Mouse (Mus musculus) heart, embryonic 10.5 days (tissue): Measurements from ENCODE around the gene Thoc3. TPM values are rescaled to one million over a fixed set of nuclear protein-coding genes. Genes with fewer than 3 reads are reported as not detected.
A peak's percentile ranks its signal among the peaks of the same experiment; 100 is the strongest.

ENCODE experiments used
- DNase-seq: peaks from one replicate; pipeline ENCODE4 v3.0.0-alpha.2; 2017; ENCODE audit warnings: low spot score
- H3K27ac ChIP-seq: fragments of 300-500 bp; sonication (generic); 2 replicates; pipeline ENCODE4 v1.5.1; 2016; ENCODE audit warnings: mild to moderate bottlenecking
- H3K27me3 ChIP-seq: fragments of 300-500 bp; sonication (generic); 2 replicates; pipeline ENCODE4 v1.6.1; 2016; ENCODE audit warnings: mild to moderate bottlenecking; ENCODE audit not compliant: poor library complexity, insufficient read depth, severe bottlenecking
- H3K36me3 ChIP-seq: fragments of 300-500 bp; sonication (generic); 2 replicates; pipeline ENCODE4 v1.6.1; 2016; ENCODE audit warnings: mild to moderate bottlenecking, moderate library complexity
- H3K4me1 ChIP-seq: fragments of 300-500 bp; sonication (generic); 2 replicates; pipeline ENCODE4 v1.6.1; 2016; ENCODE audit warnings: mild to moderate bottlenecking
- H3K4me3 ChIP-seq: fragments of 300-500 bp; sonication (generic); 2 replicates; pipeline ENCODE4 v1.5.1; 2016; ENCODE audit warnings: mild to moderate bottlenecking, moderate library complexity
- H3K9me3 ChIP-seq: fragments of 300-500 bp; sonication (generic); 2 replicates; pipeline ENCODE4 v1.6.1; 2016; ENCODE audit warnings: mild to moderate bottlenecking, moderate library complexity
- WGBS: fragments of 180-500 bp; shearing (Covaris S2); methylation state at CpG from one replicate; pipeline ENCODE4 v1.1.7; 2016; 5-methylcytosine and 5-hydroxymethylcytosine counted together
- polyA plus RNA-seq: library from polyadenylated mRNA; unstranded; fragments of >200 nt; fragmentation: Nextera tagmentation; extraction: Ambion mirVana; gene quantifications from 2 replicates; pipeline ENCODE4 v1.2.1, GENCODE M21; 2016

Thoc3 gene
- polyA plus RNA-seq, 1 experiment from 2014 or later = 141 TPM

DNA sequence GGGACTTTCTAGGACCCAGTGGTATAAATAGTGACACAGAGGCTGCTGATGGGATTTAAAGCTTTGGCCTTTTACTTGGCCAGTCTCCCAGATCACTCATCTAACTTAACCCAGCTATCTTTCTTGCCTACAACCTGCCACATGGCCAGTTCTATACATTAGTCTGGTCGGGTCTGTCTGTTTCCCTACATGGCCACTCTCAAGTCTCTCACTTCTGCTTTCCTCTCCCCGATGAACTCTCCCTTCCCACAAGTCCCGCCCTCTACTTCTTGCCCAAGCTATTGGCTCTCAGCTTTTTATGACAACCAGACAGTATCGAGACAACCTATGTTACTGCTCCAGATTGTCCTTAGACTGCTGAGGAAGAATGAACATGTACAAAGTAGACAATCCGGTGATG is 7.1 kb upstream of the Thoc3 start:
- no peaks in the 10 kb centered on the region for H3K36me3 ChIP-seq
- WGBS = 76% methylated on average over 5 of the region's 5 CpGs

GRCm38 (mm10) chr13:54474996-54475395 is 6.3 kb upstream of the Thoc3 start:
- no peaks in the 10 kb centered on the region for H3K9me3 ChIP-seq
- no peak overlapping the region for H3K4me3 ChIP-seq
- H3K36me3 ChIP-seq = no peaks in the 10 kb centered on the region
- WGBS = 60% methylated on average over 2 of the region's 2 CpGs
- peaks cover 14% of the 10 kb centered on the region for H3K27me3 ChIP-seq
- DNase-seq = no peak
- no peak overlapping the region for H3K27ac ChIP-seq
- H3K4me1 ChIP-seq = no peaks in the 10 kb centered on the region

More for the DNA sequence above, 7.1 kb upstream of the Thoc3 start:
- Histone ChIP-seq H3K27ac (no peak overlapping the region), H3K4me1 (no peaks in the 10 kb centered on the region), H3K4me3 (no peak overlapping the region), H3K9me3 (no peaks in the 10 kb centered on the region), H3K27me3 (peaks cover 17% of the 10 kb centered on the region)
- no peak for DNase-seq

DNA sequence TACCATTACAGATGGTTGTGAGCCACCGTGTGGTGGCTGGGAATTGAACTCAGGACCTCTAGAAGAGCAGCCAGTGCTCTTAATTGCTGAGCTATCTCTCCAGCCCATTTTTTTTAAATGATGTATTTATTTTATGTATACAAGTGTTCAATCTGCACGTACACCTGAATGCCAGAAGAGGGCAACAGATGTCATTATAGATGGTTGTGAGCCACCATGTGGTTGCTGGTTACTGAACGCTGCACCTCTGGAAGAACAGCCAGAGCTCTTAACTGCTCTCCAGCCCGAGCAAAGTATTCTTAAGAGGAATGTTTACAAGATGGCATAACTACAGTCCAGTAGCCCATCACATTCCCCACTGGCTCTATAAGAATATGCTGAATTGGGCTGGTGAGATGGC is 3.3 kb upstream of the Thoc3 start:
- H3K27me3 ChIP-seq = peaks cover 5% of the 10 kb centered on the region; the same call in 1 of the 2 replicates
- H3K27ac ChIP-seq = no peak overlapping the region
- H3K9me3 ChIP-seq = no peaks in the 10 kb centered on the region
- H3K36me3 ChIP-seq = peaks cover 8% of the 10 kb centered on the region
- 77% methylated on average over 4 of the region's 4 CpGs for WGBS
- H3K4me3 ChIP-seq = no peak overlapping the region
- H3K4me1 ChIP-seq = peaks cover 9% of the 10 kb centered on the region
- DNase-seq = no peak

GRCm38 (mm10) chr13:54469012-54469354 is 334 bp upstream of the Thoc3 start:
- peaks cover 9% of the 10 kb centered on the region for H3K4me1 ChIP-seq
- H3K27me3 ChIP-seq = no peaks in the 10 kb centered on the region; the same call in 1 of the 2 replicates
- H3K27ac ChIP-seq = peak overlapping the region; percentile 94
- WGBS = 13% methylated on average over 4 of the region's 4 CpGs
- no peak for DNase-seq
- peaks cover 38% of the 10 kb centered on the region for H3K36me3 ChIP-seq
- H3K9me3 ChIP-seq = no peaks in the 10 kb centered on the region
- peak overlapping the region; percentile 99 for H3K4me3 ChIP-seq

DNA sequence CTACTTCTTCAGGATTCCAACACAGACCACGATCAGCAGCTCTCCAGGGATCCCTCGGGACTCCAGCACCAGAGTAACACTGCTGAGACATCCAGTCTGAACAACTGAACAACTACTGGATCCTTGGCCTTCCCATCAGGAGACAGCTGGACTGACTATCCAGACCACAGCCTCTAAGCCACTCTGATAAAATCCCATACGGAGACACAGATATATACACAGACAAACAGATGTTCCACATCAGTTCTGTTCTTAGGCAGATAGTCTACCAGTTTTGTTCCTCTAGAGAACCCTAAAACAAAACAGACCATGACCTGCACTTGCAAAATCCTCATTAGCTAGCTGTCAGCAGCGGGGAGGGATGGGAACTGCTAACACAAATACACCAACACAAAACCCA is 9.4 kb downstream of the Thoc3 start:
- Histone ChIP-seq H3K4me1 (no peaks in the 10 kb centered on the region), H3K4me3 (no peak overlapping the region), H3K27me3 (no peaks in the 10 kb centered on the region), H3K27ac (no peak overlapping the region), H3K9me3 (no peaks in the 10 kb centered on the region), H3K36me3 (peaks cover 97% of the 10 kb centered on the region)
- no peak for DNase-seq
- WGBS = 87% methylated on average over 4 of the region's 4 CpGs

- Histone ChIP-seq H3K4me3 (no peak overlapping the region), H3K27ac (no peak overlapping the region), H3K27me3 (no peaks in the 10 kb centered on the region), H3K36me3 (peaks cover 78% of the 10 kb centered on the region), H3K4me1 (no peaks in the 10 kb centered on the region), H3K9me3 (no peaks in the 10 kb centered on the region)
- DNase-seq = no peak
- WGBS = 74% methylated on average over 2 of the region's 2 CpGs
These were observed 11.6 kb downstream of the Thoc3 start for GRCm38 (mm10) chr13:54457062-54457461.

DNA sequence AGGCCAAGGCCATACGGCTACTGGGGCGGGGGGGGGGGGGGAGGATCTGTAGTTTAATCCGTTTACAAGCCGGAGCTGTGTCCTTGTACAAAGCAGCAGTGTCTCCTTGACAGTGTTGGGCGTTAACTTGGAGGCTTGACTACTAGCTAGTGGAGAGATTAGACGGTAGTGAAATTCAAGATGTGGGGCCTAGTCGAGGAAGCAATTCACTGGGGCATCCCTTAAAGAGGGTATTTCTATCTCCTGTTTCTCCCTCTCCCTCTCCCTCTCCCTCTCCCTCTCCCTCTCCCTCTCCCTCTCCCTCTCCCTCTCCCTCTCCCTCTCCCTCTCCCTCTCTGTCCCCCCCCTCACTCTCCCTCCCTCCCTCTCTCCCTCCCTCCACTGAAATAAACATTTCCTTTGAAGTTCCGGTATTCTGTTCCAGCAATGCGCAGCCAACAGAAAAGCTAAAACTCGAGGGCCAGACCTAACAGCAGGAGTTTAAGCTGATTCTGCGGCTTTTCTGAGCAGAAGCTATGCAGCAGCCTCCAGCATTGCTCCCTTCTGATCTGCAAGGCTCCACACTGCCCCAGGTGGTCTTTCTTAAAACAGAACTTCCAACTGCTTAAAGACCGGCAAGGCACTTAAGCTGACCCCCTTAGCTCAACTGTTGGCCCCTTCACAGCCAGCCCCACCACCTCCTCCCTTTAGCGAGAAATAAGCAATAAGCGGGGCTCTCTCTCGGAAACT is 21.0 kb downstream of the Thoc3 start:
- H3K27me3 ChIP-seq = peaks cover 9% of the 10 kb centered on the region; the same call in 1 of the 2 replicates
- 2% methylated on average over 15 of the region's 15 CpGs for WGBS
- DNase-seq = peak; percentile 79
- no peaks in the 10 kb centered on the region for H3K9me3 ChIP-seq
- H3K27ac ChIP-seq = no peak overlapping the region
- H3K4me1 ChIP-seq = peaks cover 13% of the 10 kb centered on the region; the same call in 1 of the 2 replicates
- peak overlapping the region; percentile 37 for H3K4me3 ChIP-seq
- no peaks in the 10 kb centered on the region for H3K36me3 ChIP-seq

DNA sequence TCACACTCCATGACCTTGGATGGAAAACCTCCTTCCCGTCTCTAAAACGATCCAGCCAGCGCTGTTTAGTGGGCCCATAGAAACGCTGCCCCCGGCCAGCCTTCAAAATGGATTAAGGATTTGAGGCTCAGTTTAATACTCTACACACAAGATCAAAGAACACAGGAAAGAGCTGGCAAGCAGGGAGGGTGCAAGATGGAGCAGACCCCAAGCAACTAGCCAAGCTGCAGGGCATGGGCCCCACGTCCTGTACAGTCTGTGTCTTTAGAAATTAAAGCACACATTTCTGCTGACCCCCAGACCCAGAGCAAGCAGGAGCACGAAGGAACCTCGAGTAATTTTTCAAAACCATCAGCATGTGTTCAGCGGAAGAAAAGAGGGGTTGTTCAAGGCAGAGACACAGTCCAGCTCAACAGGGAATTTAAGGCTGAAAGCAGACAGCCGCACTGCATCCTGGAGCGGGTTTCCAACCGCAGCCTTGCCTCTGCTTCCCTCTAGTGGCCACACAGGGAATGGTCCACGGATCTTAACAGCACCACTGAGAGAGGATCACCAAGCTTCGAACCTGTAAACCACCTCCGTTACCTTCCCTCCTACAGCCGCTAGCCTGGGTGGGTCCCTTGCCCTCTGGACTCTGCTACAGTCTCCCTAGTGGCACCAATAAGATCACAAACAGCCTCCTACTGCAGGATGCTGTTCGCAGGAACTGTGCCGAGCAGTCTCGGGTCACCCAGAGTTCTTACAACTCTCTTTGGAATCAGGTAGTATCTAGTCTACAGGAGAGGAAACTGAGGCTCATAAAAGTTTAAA is 21.8 kb downstream of the Thoc3 start:
- WGBS = 34% methylated on average over 19 of the region's 19 CpGs
- Histone ChIP-seq H3K27ac (no peak overlapping the region), H3K4me3 (peak overlapping the region; percentile 37)

GRCm38 (mm10) chr13:54443693-54444092 is 25.0 kb downstream of the Thoc3 start:
- Histone ChIP-seq H3K27me3 (peaks cover 9% of the 10 kb centered on the region; the same call in 1 of the 2 replicates), H3K36me3 (no peaks in the 10 kb centered on the region), H3K27ac (no peak overlapping the region), H3K4me1 (peaks cover 17% of the 10 kb centered on the region; the same call in 1 of the 2 replicates), H3K9me3 (no peaks in the 10 kb centered on the region), H3K4me3 (no peak overlapping the region)
- no peak for DNase-seq
- WGBS = 79% methylated on average over 3 of the region's 3 CpGs

More for the DNA sequence above, 21.8 kb downstream of the Thoc3 start:
- H3K36me3 ChIP-seq = no peaks in the 10 kb centered on the region
- peaks cover 9% of the 10 kb centered on the region; the same call in 1 of the 2 replicates for H3K27me3 ChIP-seq
- H3K9me3 ChIP-seq = no peaks in the 10 kb centered on the region
- DNase-seq = peak; percentile 83
- H3K4me1 ChIP-seq = peaks cover 13% of the 10 kb centered on the region; the same call in 1 of the 2 replicates

DNA sequence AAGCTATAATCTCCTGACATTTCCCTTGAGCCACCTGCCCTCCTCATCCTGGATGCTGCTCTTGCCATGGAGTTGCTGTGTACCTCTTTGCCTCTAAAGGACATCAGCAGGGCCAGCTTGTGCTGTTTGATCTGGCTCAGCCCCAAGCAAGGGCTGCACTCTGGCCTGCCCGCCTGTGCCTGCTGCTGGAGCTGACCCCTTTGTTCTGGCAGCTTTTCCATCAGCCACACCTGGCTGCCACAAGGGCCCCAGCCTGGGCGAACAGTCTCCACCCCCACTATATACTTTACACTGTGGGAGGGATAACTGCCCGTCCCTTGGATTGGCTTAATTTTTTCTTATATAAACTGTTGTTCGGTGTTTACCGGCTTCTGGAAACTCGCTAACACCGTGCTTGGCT is 28.7 kb downstream of the Thoc3 start:
- WGBS = 71% methylated on average over 7 of the region's 7 CpGs
- Histone ChIP-seq H3K4me1 (0 out of 2 replicates have a peak, but pooled peaks cover 4% of the 10 kb centered on the region), H3K27ac (no peak overlapping the region; the same call in 1 of the 2 replicates), H3K27me3 (no peaks in the 10 kb centered on the region), H3K4me3 (no peak overlapping the region), H3K36me3 (no peaks in the 10 kb centered on the region), H3K9me3 (no peaks in the 10 kb centered on the region)
- no peak for DNase-seq

- no peak overlapping the region for H3K4me3 ChIP-seq
- H3K27me3 ChIP-seq = no peaks in the 10 kb centered on the region
- no peaks in the 10 kb centered on the region for H3K36me3 ChIP-seq
- H3K27ac ChIP-seq = no peak overlapping the region
- 0 out of 2 replicates have a peak, but pooled peaks cover 4% of the 10 kb centered on the region for H3K4me1 ChIP-seq
- no peak for DNase-seq
- H3K9me3 ChIP-seq = no peaks in the 10 kb centered on the region
- WGBS = 66% methylated on average over 3 of the region's 3 CpGs
These were observed 29.8 kb downstream of the Thoc3 start for GRCm38 (mm10) chr13:54438814-54439213.

DNA sequence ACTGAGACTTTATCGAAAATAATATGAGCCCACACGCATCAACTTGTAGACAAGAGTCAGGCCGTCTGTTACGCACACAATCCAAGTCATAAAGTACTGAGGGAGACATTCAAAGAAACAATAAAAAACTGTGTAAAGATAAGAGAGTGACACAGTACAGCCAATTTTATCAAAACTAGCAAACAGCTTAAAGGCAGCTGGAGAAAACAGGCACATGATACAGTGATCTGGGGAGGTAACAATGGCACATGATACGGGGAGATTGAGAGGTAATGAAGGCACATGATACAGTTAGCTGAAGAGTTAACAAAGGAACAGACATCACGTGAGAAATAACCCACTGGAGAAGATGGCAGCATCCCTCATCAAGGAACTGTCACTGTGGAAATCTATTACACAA is 31.6 kb downstream of the Thoc3 start:
- Histone ChIP-seq H3K36me3 (no peaks in the 10 kb centered on the region), H3K27me3 (no peaks in the 10 kb centered on the region), H3K4me1 (0 out of 2 replicates have a peak, but pooled peaks cover 4% of the 10 kb centered on the region), H3K27ac (no peak overlapping the region), H3K9me3 (no peaks in the 10 kb centered on the region), H3K4me3 (no peak overlapping the region)
- DNase-seq = no peak
- 81% methylated on average over 6 of the region's 6 CpGs for WGBS

DNA sequence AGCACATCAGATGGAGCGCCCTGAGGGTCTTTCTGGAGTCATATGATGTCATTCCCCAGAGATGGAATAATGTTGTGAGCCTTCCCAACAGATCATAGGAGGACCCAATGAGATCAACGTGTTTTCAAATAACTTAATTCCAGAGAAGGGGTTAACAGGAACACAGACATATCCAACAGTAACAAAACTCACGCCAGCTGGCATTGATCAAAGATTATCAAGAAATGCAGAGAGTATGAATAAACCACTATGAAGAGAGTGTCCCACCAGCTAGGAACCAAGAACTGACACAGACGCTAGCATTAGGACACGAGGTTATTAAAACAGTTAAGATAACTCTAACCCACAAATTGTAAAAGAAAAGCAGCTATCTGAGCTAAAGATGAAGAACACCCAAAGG is 32.0 kb downstream of the Thoc3 start:
- H3K27me3 ChIP-seq = no peaks in the 10 kb centered on the region
- H3K36me3 ChIP-seq = no peaks in the 10 kb centered on the region
- H3K9me3 ChIP-seq = no peaks in the 10 kb centered on the region
- 0 out of 2 replicates have a peak, but pooled peaks cover 4% of the 10 kb centered on the region for H3K4me1 ChIP-seq
- WGBS = 71% methylated on average over 5 of the region's 5 CpGs
- no peak overlapping the region for H3K27ac ChIP-seq
- H3K4me3 ChIP-seq = no peak overlapping the region
- DNase-seq = no peak
